Mouse (Mus musculus): ENCODE measurements around the gene Carf. TPM values are rescaled to one million over a fixed set of nuclear protein-coding genes. Genes with fewer than 3 reads are reported as not detected.
A peak's percentile ranks its signal among the peaks of the same experiment; 100 is the strongest.
"Not testable (repeated sequence)": the region's sequence is repeated elsewhere in the genome, so short reads cannot be mapped to it uniquely, and the experiment has no call there.

Gene Carf
- polyA plus RNA-seq, 1 experiment from 2014 or later: 6.4 TPM

DNA sequence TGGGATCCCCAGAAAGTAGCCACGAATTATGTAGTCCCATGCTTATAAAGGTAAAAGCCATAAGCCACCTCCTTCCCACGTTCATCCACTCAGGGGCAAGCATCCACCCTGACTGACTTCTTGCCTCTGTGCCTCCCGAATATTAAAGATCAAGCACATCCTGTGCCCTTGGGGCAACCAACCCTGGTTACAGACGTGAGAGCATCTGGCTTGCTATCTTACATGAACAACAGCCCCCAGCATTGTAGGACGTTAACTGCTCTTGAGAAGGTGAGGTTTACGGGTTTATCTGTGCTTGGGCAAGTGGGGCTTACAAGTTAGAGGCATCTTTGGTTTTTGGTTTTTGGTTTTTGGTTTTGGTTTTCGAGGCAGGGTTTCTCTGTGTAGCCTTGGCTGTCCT is 58.6 kb downstream of the Carf start:
- H3K4me1 ChIP-seq (ENCODE audit: control insufficient read depth in 2 of 2, insufficient read depth in 2 of 2, low read length in 2 of 2): no peaks in the 10 kb centered on the region
- ATAC-seq (ENCODE audit: insufficient number of reproducible peaks, insufficient read depth, low FRiP score, low read depth): no peak
- H3K27ac ChIP-seq (replicated peaks in 1 of 2; ENCODE audit: control insufficient read depth in 1 of 2, insufficient read depth in 1 of 2, low read depth in 2 of 2, low read length in 2 of 2): no peak overlapping the region
- WGBS: 77% methylated on average over 7 of the region's 7 CpGs
- no peak overlapping the region for H3K9ac ChIP-seq (ENCODE audit: low read length)
- no peaks in the 10 kb centered on the region for H3K27me3 ChIP-seq (ENCODE audit: control insufficient read depth, insufficient read depth, low read length)
- H3K4me3 ChIP-seq (ENCODE audit: control insufficient read depth in 1 of 2, insufficient read depth in 1 of 2, low read depth in 1 of 2, low read length in 2 of 2): no peak overlapping the region
- no peak overlapping the region for H3K4me2 ChIP-seq (ENCODE audit: low read length)
- no peaks in the 10 kb centered on the region for H3K9me3 ChIP-seq (ENCODE audit: control insufficient read depth, low read length)
- no peaks in the 10 kb centered on the region for H3K36me3 ChIP-seq (ENCODE audit: control insufficient read depth, insufficient read depth, low read length)

DNA sequence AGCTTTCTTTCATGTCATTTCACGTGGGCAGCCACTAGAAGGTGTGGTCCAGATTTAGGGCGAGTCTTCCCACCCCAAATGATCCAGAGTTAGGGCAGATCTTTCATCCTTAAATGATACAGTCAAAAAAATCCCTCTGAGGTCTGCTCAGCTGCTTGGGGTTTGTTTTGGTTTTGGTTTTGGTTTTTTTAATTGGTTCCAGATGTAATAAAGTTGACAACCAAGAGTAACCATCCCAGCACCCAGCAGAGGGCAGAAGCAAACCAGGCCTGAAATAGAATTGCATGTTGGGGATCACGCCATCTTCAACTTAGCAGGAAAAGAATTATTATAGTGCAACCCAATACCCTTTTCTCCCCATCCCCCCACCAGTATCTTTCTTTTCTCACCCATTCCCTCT is 60.4 kb downstream of the Carf start:
- Histone ChIP-seq H3K27ac (replicated peaks in 1 of 2; ENCODE audit: control insufficient read depth in 1 of 2, insufficient read depth in 1 of 2, low read depth in 2 of 2, low read length in 2 of 2) (no peak overlapping the region), H3K4me2 (ENCODE audit: low read length) (no peak overlapping the region), H3K36me3 (ENCODE audit: control insufficient read depth, insufficient read depth, low read length) (no peaks in the 10 kb centered on the region), H3K27me3 (ENCODE audit: control insufficient read depth, insufficient read depth, low read length) (no peaks in the 10 kb centered on the region), H3K9ac (ENCODE audit: low read length) (no peak overlapping the region), H3K9me3 (ENCODE audit: control insufficient read depth, low read length) (no peaks in the 10 kb centered on the region), H3K4me1 (ENCODE audit: control insufficient read depth in 2 of 2, insufficient read depth in 2 of 2, low read length in 2 of 2) (no peaks in the 10 kb centered on the region), H3K4me3 (ENCODE audit: control insufficient read depth in 1 of 2, insufficient read depth in 1 of 2, low read depth in 1 of 2, low read length in 2 of 2) (no peak overlapping the region)
- 64% methylated on average over 3 of the region's 3 CpGs for WGBS
- no peak for ATAC-seq (ENCODE audit: insufficient number of reproducible peaks, insufficient read depth, low FRiP score, low read depth)

DNA sequence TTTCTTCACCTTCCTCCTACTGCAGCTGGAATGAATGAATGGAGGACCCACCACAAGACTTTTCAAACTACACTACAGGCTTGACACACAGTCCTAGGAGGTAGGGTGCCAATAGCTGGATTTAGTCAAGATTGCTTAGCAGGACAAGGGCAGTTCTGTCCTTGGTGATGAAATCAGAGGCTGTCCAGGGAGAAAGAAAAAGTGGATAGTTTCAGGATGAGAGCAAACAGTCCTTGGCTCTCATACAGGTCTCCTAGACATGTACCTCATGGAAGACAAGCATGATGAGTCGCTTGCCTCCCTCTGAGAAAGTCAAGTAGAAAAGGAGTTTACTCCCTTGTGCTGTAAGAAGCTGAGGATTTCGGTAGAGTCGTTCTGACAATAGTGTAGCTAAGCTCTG is 65.6 kb downstream of the Carf start:
- H3K4me1 ChIP-seq (ENCODE audit: control insufficient read depth in 2 of 2, insufficient read depth in 2 of 2, low read length in 2 of 2): no peaks in the 10 kb centered on the region
- no peak overlapping the region for H3K27ac ChIP-seq (replicated peaks in 1 of 2; ENCODE audit: control insufficient read depth in 1 of 2, insufficient read depth in 1 of 2, low read depth in 2 of 2, low read length in 2 of 2)
- H3K36me3 ChIP-seq (ENCODE audit: control insufficient read depth, insufficient read depth, low read length): no peaks in the 10 kb centered on the region
- H3K27me3 ChIP-seq (ENCODE audit: control insufficient read depth, insufficient read depth, low read length): no peaks in the 10 kb centered on the region
- H3K4me3 ChIP-seq (ENCODE audit: control insufficient read depth in 1 of 2, insufficient read depth in 1 of 2, low read depth in 1 of 2, low read length in 2 of 2): no peak overlapping the region
- no peak overlapping the region for H3K9ac ChIP-seq (ENCODE audit: low read length)
- no peak for ATAC-seq (ENCODE audit: insufficient number of reproducible peaks, insufficient read depth, low FRiP score, low read depth)
- no peak overlapping the region for H3K4me2 ChIP-seq (ENCODE audit: low read length)
- WGBS: 82% methylated on average over 3 of the region's 3 CpGs
- H3K9me3 ChIP-seq (ENCODE audit: control insufficient read depth, low read length): no peaks in the 10 kb centered on the region

GRCm38 (mm10) chr1:60169626-60170025 is 71.6 kb downstream of the Carf start:
- peaks cover 0 to 6% of the 10 kb centered on the region in 2 experiments; a peak in 1 of 4 replicates for H3K4me1 ChIP-seq (ENCODE audit: control insufficient read depth in 2 of 2, insufficient read depth in 2 of 2, low read length in 2 of 2)

DNA sequence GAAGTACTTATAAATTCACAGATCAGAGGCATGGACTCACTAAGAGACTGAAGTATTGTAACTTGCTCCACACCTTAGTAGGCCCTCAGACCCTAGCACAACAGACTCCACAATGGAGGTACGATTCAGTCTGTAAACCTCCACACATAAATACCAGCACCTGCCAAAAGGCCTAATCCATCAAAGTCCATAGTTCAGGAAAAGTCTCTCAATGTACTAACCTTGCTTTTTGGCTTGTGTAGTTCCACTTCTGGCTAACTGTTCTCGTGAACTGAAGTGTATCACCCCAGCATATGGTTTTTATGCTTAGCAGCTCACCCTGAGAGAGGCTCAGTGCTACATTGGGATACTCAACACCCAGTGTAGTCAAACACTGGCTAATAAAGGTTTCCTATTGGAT is 72.2 kb downstream of the Carf start:
- Histone ChIP-seq H3K27ac (replicated peaks in 1 of 2; ENCODE audit: control insufficient read depth in 1 of 2, insufficient read depth in 1 of 2, low read depth in 2 of 2, low read length in 2 of 2) (no peak overlapping the region), H3K4me3 (ENCODE audit: control insufficient read depth in 1 of 2, insufficient read depth in 1 of 2, low read depth in 1 of 2, low read length in 2 of 2) (no peak overlapping the region), H3K4me1 (ENCODE audit: control insufficient read depth in 2 of 2, insufficient read depth in 2 of 2, low read length in 2 of 2) (peaks cover 0 to 6% of the 10 kb centered on the region in 2 experiments; a peak in 1 of 4 replicates), H3K4me2 (ENCODE audit: low read length) (no peak overlapping the region), H3K9me3 (ENCODE audit: control insufficient read depth, low read length) (no peaks in the 10 kb centered on the region), H3K36me3 (ENCODE audit: control insufficient read depth, insufficient read depth, low read length) (no peaks in the 10 kb centered on the region), H3K9ac (ENCODE audit: low read length) (no peak overlapping the region), H3K27me3 (ENCODE audit: control insufficient read depth, insufficient read depth, low read length) (no peaks in the 10 kb centered on the region)
- ATAC-seq (ENCODE audit: insufficient number of reproducible peaks, insufficient read depth, low FRiP score, low read depth): no peak
- WGBS: 74% methylated on average over 2 of the region's 2 CpGs

More at GRCm38 (mm10) chr1:60169626-60170025, 71.6 kb downstream of the Carf start:
- Histone ChIP-seq H3K4me2 (ENCODE audit: low read length) (no peak overlapping the region), H3K9me3 (ENCODE audit: control insufficient read depth, low read length) (no peaks in the 10 kb centered on the region), H3K27ac (replicated peaks in 1 of 2; ENCODE audit: control insufficient read depth in 1 of 2, insufficient read depth in 1 of 2, low read depth in 2 of 2, low read length in 2 of 2) (no peak overlapping the region; a peak in 2 of 4 replicates), H3K36me3 (ENCODE audit: control insufficient read depth, insufficient read depth, low read length) (no peaks in the 10 kb centered on the region), H3K27me3 (ENCODE audit: control insufficient read depth, insufficient read depth, low read length) (no peaks in the 10 kb centered on the region), H3K4me3 (ENCODE audit: control insufficient read depth in 1 of 2, insufficient read depth in 1 of 2, low read depth in 1 of 2, low read length in 2 of 2) (no peak overlapping the region), H3K9ac (ENCODE audit: low read length) (no peak overlapping the region)
- WGBS: 67% methylated on average over 2 of the region's 2 CpGs
- ATAC-seq (ENCODE audit: insufficient number of reproducible peaks, insufficient read depth, low FRiP score, low read depth): no peak

- Histone ChIP-seq H3K9ac (ENCODE audit: low read length) (no peak overlapping the region), H3K36me3 (ENCODE audit: control insufficient read depth, insufficient read depth, low read length) (no peaks in the 10 kb centered on the region), H3K4me2 (ENCODE audit: low read length) (no peak overlapping the region), H3K27ac (replicated peaks in 1 of 2; ENCODE audit: control insufficient read depth in 1 of 2, insufficient read depth in 1 of 2, low read depth in 2 of 2, low read length in 2 of 2) (no peak overlapping the region), H3K27me3 (ENCODE audit: control insufficient read depth, insufficient read depth, low read length) (no peaks in the 10 kb centered on the region), H3K4me3 (ENCODE audit: control insufficient read depth in 1 of 2, insufficient read depth in 1 of 2, low read depth in 1 of 2, low read length in 2 of 2) (no peak overlapping the region), H3K4me1 (ENCODE audit: control insufficient read depth in 2 of 2, insufficient read depth in 2 of 2, low read length in 2 of 2) (peaks cover 0 to 6% of the 10 kb centered on the region in 2 experiments; a peak in 1 of 4 replicates), H3K9me3 (ENCODE audit: control insufficient read depth, low read length) (no peaks in the 10 kb centered on the region)
- ATAC-seq (ENCODE audit: insufficient number of reproducible peaks, insufficient read depth, low FRiP score, low read depth): no peak
- 82% methylated on average over 3 of the region's 3 CpGs for WGBS
Measured at GRCm38 (mm10) chr1:60173119-60173518, 75.1 kb downstream of the Carf start.

GRCm38 (mm10) chr1:60177814-60178213 is 79.8 kb downstream of the Carf start:
- not testable (repeated sequence) for H3K4me1 ChIP-seq (ENCODE audit: control insufficient read depth in 2 of 2, insufficient read depth in 2 of 2, low read length in 2 of 2); H3K9ac ChIP-seq (ENCODE audit: low read length); ATAC-seq (ENCODE audit: insufficient number of reproducible peaks, insufficient read depth, low FRiP score, low read depth); H3K36me3 ChIP-seq (ENCODE audit: control insufficient read depth, insufficient read depth, low read length); H3K4me3 ChIP-seq (ENCODE audit: control insufficient read depth in 1 of 2, insufficient read depth in 1 of 2, low read depth in 1 of 2, low read length in 2 of 2); H3K9me3 ChIP-seq (ENCODE audit: control insufficient read depth, low read length); H3K27ac ChIP-seq (replicated peaks in 1 of 2; ENCODE audit: control insufficient read depth in 1 of 2, insufficient read depth in 1 of 2, low read depth in 2 of 2, low read length in 2 of 2); H3K27me3 ChIP-seq (ENCODE audit: control insufficient read depth, insufficient read depth, low read length); H3K4me2 ChIP-seq (ENCODE audit: low read length)
- WGBS: 70% methylated on average over 1 of the region's 1 CpGs

DNA sequence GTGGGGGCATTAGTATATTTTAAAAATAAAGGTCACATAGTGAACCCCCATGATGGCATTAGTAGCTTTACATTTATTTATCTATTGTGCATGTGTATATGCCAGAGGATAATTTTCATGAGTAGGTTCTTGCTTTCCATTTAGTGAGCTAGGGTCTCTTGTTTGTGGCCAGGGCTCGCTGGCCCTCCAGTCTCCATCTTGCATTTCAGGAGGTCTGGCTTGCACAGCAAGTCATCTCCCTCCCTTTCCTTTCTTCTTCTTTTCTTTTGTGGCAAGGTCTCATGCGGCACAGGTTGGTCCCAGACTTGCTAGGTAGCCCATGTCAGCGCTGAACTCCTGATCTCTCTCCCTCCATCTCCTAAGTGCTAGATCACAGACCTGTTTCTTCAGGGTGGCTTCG is 81.3 kb downstream of the Carf start:
- H3K4me2 ChIP-seq (ENCODE audit: low read length): peak overlapping the region; percentile 70
- H3K4me1 ChIP-seq (ENCODE audit: control insufficient read depth in 2 of 2, insufficient read depth in 2 of 2, low read length in 2 of 2): peaks cover 2 to 8% of the 10 kb centered on the region in 2 experiments; a peak in 3 of 4 replicates
- H3K4me3 ChIP-seq (ENCODE audit: control insufficient read depth in 1 of 2, insufficient read depth in 1 of 2, low read depth in 1 of 2, low read length in 2 of 2): peak overlapping the region in 1 of 2 experiments; percentile 89; a peak in 3 of 4 replicates
- H3K27ac ChIP-seq (replicated peaks in 1 of 2; ENCODE audit: control insufficient read depth in 1 of 2, insufficient read depth in 1 of 2, low read depth in 2 of 2, low read length in 2 of 2): peak overlapping the region in 1 of 2 experiments; percentile 20; a peak in 2 of 4 replicates
- peak overlapping the region; percentile 94 for H3K9ac ChIP-seq (ENCODE audit: low read length)
- H3K36me3 ChIP-seq (ENCODE audit: control insufficient read depth, insufficient read depth, low read length): no peaks in the 10 kb centered on the region
- no peak for ATAC-seq (ENCODE audit: insufficient number of reproducible peaks, insufficient read depth, low FRiP score, low read depth)
- H3K27me3 ChIP-seq (ENCODE audit: control insufficient read depth, insufficient read depth, low read length): no peaks in the 10 kb centered on the region
- H3K9me3 ChIP-seq (ENCODE audit: control insufficient read depth, low read length): no peaks in the 10 kb centered on the region
- WGBS: 43% methylated on average over 4 of the region's 4 CpGs
